Mouse (Mus musculus) midbrain, postnatal 0 days (tissue): Measurements from ENCODE around the gene Rab22a. TPM values are rescaled to one million over a fixed set of nuclear protein-coding genes. Genes with fewer than 3 reads are reported as not detected.
"Not testable (repeated sequence)": the region's sequence is repeated elsewhere in the genome, so short reads cannot be mapped to it uniquely, and the experiment has no call there.

ENCODE experiments used
- ATAC-seq: fragments of 200-750 bp; cut with Nextera tagmentation; 2 replicates; pipeline ENCODE4 v1.8.0; 2017; ENCODE audit warnings: moderate number of reproducible peaks, mild to moderate bottlenecking, moderate TSS enrichment, moderate library complexity; ENCODE audit not compliant: low FRiP score
- DNase-seq: peaks from one replicate; pipeline ENCODE4 v3.0.0-alpha.2; 2015; ENCODE audit warnings: low spot score
- H3K27ac ChIP-seq: fragments of 300-500 bp; sonication (generic); 2 replicates; pipeline ENCODE4 v1.5.1; 2014; ENCODE audit warnings: low read depth, mild to moderate bottlenecking, low read length, mixed read lengths
- H3K27me3 ChIP-seq: fragments of 300-500 bp; sonication (generic); 2 replicates; pipeline ENCODE4 v1.6.1; 2014; ENCODE audit warnings: low read length, control low read depth, mixed read lengths; ENCODE audit not compliant: insufficient read depth
- H3K36me3 ChIP-seq: fragments of 300-500 bp; sonication (generic); 2 replicates; pipeline ENCODE4 v1.6.1; 2014; ENCODE audit warnings: low read length, control low read depth, mixed read lengths; ENCODE audit not compliant: insufficient read depth
- H3K4me1 ChIP-seq: fragments of 300-500 bp; sonication (generic); 2 replicates; pipeline ENCODE4 v1.6.1; 2014; ENCODE audit warnings: mild to moderate bottlenecking, control low read depth, antibody characterized with exemption, low read length, mixed read lengths; ENCODE audit not compliant: insufficient read depth
- H3K4me2 ChIP-seq: fragments of 300-500 bp; sonication (generic); 2 replicates; pipeline ENCODE4 v1.6.1; 2014; ENCODE audit warnings: low read depth, mild to moderate bottlenecking, low read length, mixed read lengths; ENCODE audit not compliant: poor library complexity, severe bottlenecking
- H3K4me3 ChIP-seq: fragments of 300-500 bp; sonication (generic); 2 replicates; pipeline ENCODE4 v1.5.1; 2014; ENCODE audit warnings: low read depth, mild to moderate bottlenecking, low read length, moderate library complexity
- H3K9ac ChIP-seq: fragments of 300-500 bp; sonication (generic); replicated peaks from 2 replicates; pipeline ENCODE4 v1.6.1; 2014; ENCODE audit warnings: mild to moderate bottlenecking, low read length, moderate library complexity, mixed read lengths; ENCODE audit not compliant: poor library complexity, severe bottlenecking
- H3K9me3 ChIP-seq: fragments of 300-500 bp; sonication (generic); 2 replicates; pipeline ENCODE4 v1.6.1; 2016; ENCODE audit warnings: low read length, control low read depth
- CTCF ChIP-seq: IDR thresholded peaks from 2 replicates; pipeline ENCODE4 v1.5.1; 2016; ENCODE audit warnings: antibody characterized with exemption, mild to moderate bottlenecking
- WGBS: fragments of 180-500 bp; shearing (Covaris S2); extraction: QIAGEN DNeasy Blood & Tissue Kit; methylation state at CpG from one replicate; pipeline ENCODE4 v1.1.7; 2014; 5-methylcytosine and 5-hydroxymethylcytosine counted together
- polyA plus RNA-seq: library from polyadenylated mRNA; unstranded; fragments of >200 nt; fragmentation: Nextera tagmentation; extraction: Ambion mirVana; gene quantifications from 2 replicates; pipeline ENCODE4 v1.2.1, GENCODE M21; 2015
- total RNA-seq: library from RNA; depleted of rRNA; stranded (reverse); fragments of >200 nt; gene quantifications from 2 replicates; pipeline ENCODE4 v1.2.3, GENCODE M21; 2014

Rab22a gene
- total and polyA plus RNA-seq, 2 experiments from 2014 or later = 23.7 to 34.7 TPM

GRCm38 (mm10) chr2:173705827-173706551 is 46.4 kb downstream of the Rab22a start:
- no peaks in the 10 kb centered on the region for H3K27me3 ChIP-seq
- H3K9ac ChIP-seq = no peak overlapping the region
- H3K36me3 ChIP-seq = peaks cover 14% of the 10 kb centered on the region; the same call in 1 of the 2 replicates
- WGBS = 77% methylated on average over 15 of the region's 15 CpGs
- TF ChIP-seq CTCF = no peak
- no peaks in the 10 kb centered on the region for H3K4me1 ChIP-seq
- no peaks in the 10 kb centered on the region for H3K9me3 ChIP-seq
- DNase-seq (peak; percentile 37), ATAC-seq (no peak)
- no peak overlapping the region for H3K4me2 ChIP-seq
- no peak overlapping the region for H3K27ac ChIP-seq
- no peak overlapping the region for H3K4me3 ChIP-seq

GRCm38 (mm10) chr2:173707626-173708025 is 48.1 kb downstream of the Rab22a start:
- not testable (repeated sequence) for H3K4me3 ChIP-seq, H3K9me3 ChIP-seq, H3K27me3 ChIP-seq, ATAC-seq, DNase-seq, H3K4me1 ChIP-seq, H3K4me2 ChIP-seq, H3K27ac ChIP-seq, H3K9ac ChIP-seq, H3K36me3 ChIP-seq

- Histone ChIP-seq H3K4me2 (no peak overlapping the region), H3K9ac (no peak overlapping the region), H3K9me3 (no peaks in the 10 kb centered on the region), H3K36me3 (no peaks in the 10 kb centered on the region), H3K4me3 (no peak overlapping the region), H3K4me1 (no peaks in the 10 kb centered on the region), H3K27me3 (no peaks in the 10 kb centered on the region), H3K27ac (no peak overlapping the region)
- no peak for DNase-seq
- no peak for TF ChIP-seq CTCF
- ATAC-seq = no peak
- 68% methylated on average over 6 of the region's 6 CpGs for WGBS
Measured at GRCm38 (mm10) chr2:173710193-173710592, 50.6 kb downstream of the Rab22a start.

GRCm38 (mm10) chr2:173712656-173713055 is 53.1 kb downstream of the Rab22a start:
- Histone ChIP-seq H3K9me3 (no peaks in the 10 kb centered on the region), H3K4me3 (no peak overlapping the region), H3K9ac (no peak overlapping the region), H3K4me1 (no peaks in the 10 kb centered on the region), H3K27me3 (no peaks in the 10 kb centered on the region), H3K4me2 (no peak overlapping the region), H3K27ac (no peak overlapping the region), H3K36me3 (no peaks in the 10 kb centered on the region)
- no peak for TF ChIP-seq CTCF
- no peak for DNase-seq
- 58% methylated on average over 10 of the region's 10 CpGs for WGBS
- no peak for ATAC-seq

GRCm38 (mm10) chr2:173713241-173713640 is 53.7 kb downstream of the Rab22a start:
- H3K4me1 ChIP-seq = no peaks in the 10 kb centered on the region
- H3K36me3 ChIP-seq = no peaks in the 10 kb centered on the region
- ATAC-seq (no peak), DNase-seq (no peak)
- H3K27me3 ChIP-seq = no peaks in the 10 kb centered on the region
- no peak overlapping the region for H3K4me2 ChIP-seq
- TF ChIP-seq CTCF = no peak
- no peak overlapping the region for H3K4me3 ChIP-seq
- no peak overlapping the region for H3K27ac ChIP-seq
- no peaks in the 10 kb centered on the region for H3K9me3 ChIP-seq
- WGBS = 89% methylated on average over 4 of the region's 4 CpGs
- no peak overlapping the region for H3K9ac ChIP-seq

- Histone ChIP-seq H3K27me3 (no peaks in the 10 kb centered on the region), H3K4me1 (no peaks in the 10 kb centered on the region), H3K27ac (no peak overlapping the region), H3K9ac (no peak overlapping the region), H3K4me3 (no peak overlapping the region), H3K9me3 (no peaks in the 10 kb centered on the region), H3K36me3 (no peaks in the 10 kb centered on the region), H3K4me2 (no peak overlapping the region)
- no peak for TF ChIP-seq CTCF
- 50% methylated on average over 8 of the region's 8 CpGs for WGBS
- no peak for DNase-seq
- ATAC-seq = no peak
Measured at GRCm38 (mm10) chr2:173714620-173715218, 55.2 kb downstream of the Rab22a start.
